ENCODE assay signal across 12 mouse cellular contexts in genomic region chr5:52626092-52626491, GRCm38 (mm10). TPM values are rescaled to one million over a fixed set of nuclear protein-coding genes. Genes with fewer than 3 reads are reported as not detected.
DNase-seq lines count a peak whose midpoint lies in the region; ATAC-seq and TF ChIP-seq lines count a peak whose summit lies in the region.
"Had no signal": no experiment of that assay in that cellular context is flagged by ENCODE, and none has a peak within 500 bp of the region (broad histone marks: within the 10 kb centered on the region; RNA-seq: fewer than 3 reads in every experiment).

No protein-coding gene starts in this region.

- peaks cover 25% of the 10 kb centered on the region for H3K4me1 ChIP-seq in heart, embryonic 13.5 days
- H3K4me1 ChIP-seq in G1E (ENCODE audit: insufficient read depth, low read depth, low read length): peaks cover 7% of the 10 kb centered on the region
- H3K4me1 ChIP-seq in forebrain, embryonic 15.5 days: peaks cover 8% of the 10 kb centered on the region
- H3K4me1 ChIP-seq in limb, embryonic 14.5 days (ENCODE audit: control insufficient read depth, insufficient read depth, low read length): no peaks in the 10 kb centered on the region

- no peak for ATAC-seq in heart, embryonic 13.5 days (ENCODE audit: extremely low read depth, insufficient number of reproducible peaks, low FRiP score, low TSS enrichment)
- ATAC-seq in G1E (ENCODE audit: extremely low read depth, insufficient number of reproducible peaks, low FRiP score, poor library complexity, severe bottlenecking): no peak
- ATAC-seq in forebrain, embryonic 15.5 days (replicated peaks): peak; percentile 24; the same call in 1 of the 2 replicates
- no peak; the same call in 1 of the 2 replicates for ATAC-seq in limb, embryonic 14.5 days (ENCODE audit: low FRiP score, low read depth)
- ATAC-seq in megakaryocyte progenitor cell, adult 5-6 weeks (replicated peaks; ENCODE audit: poor library complexity): no peak

- no peak overlapping the region for H3K27ac ChIP-seq in heart, embryonic 13.5 days (replicated peaks)
- H3K27ac ChIP-seq in forebrain, embryonic 15.5 days (replicated peaks): peak overlapping the region; percentile 45; the same call in 1 of the 2 replicates
- H3K27ac ChIP-seq in limb, embryonic 14.5 days (replicated peaks; ENCODE audit: low read depth, low read length): no peak overlapping the region

- no peak for TF ChIP-seq POLR2A in limb, embryonic 14.5 days (IDR thresholded peaks at IDR 0.05; ENCODE audit: borderline replicate concordance, extremely low read depth, insufficient read depth, insufficient read length)

- no peaks in the 10 kb centered on the region for H3K9me3 ChIP-seq in heart, embryonic 13.5 days
- H3K9me3 ChIP-seq in G1E (replicated peaks): no peaks in the 10 kb centered on the region
- no peaks in the 10 kb centered on the region for H3K9me3 ChIP-seq in forebrain, embryonic 15.5 days
- no peaks in the 10 kb centered on the region for H3K9me3 ChIP-seq in limb, embryonic 14.5 days (ENCODE audit: control insufficient read depth, low read length)

- intact Hi-C loops in heart, postnatal 36 days (cut with DNase I): no loop called here

- TF ChIP-seq CTCF in G1E (IDR thresholded peaks at IDR 0.05; ENCODE audit: low read depth, low read length): no peak

- no peaks in the 10 kb centered on the region for H3K27me3 ChIP-seq in heart, embryonic 13.5 days (replicated peaks)
- peaks cover 22% of the 10 kb centered on the region for H3K27me3 ChIP-seq in G1E (ENCODE audit: insufficient read depth, low read length)
- H3K27me3 ChIP-seq in forebrain, embryonic 15.5 days: no peaks in the 10 kb centered on the region
- no peaks in the 10 kb centered on the region for H3K27me3 ChIP-seq in limb, embryonic 14.5 days (ENCODE audit: control insufficient read depth, insufficient read depth, low read length)

- no peak for DNase-seq in heart, postnatal 36 days
- no peak for DNase-seq in G1E (ENCODE audit: low spot score)
- DNase-seq in limb, embryonic 14.5 days (ENCODE audit: low spot score): no peak
- DNase-seq in urinary bladder, adult 18-20 months (ENCODE audit: low spot score in 2 of 2): no peak
- DNase-seq in cerebellum, adult 9-11 months: no peak
- DNase-seq: B cell, adult 2 months; cerebellum, adult 11 months; kidney, adult 9 months had no signal

- peak overlapping the region; percentile 40 for H3K4me2 ChIP-seq in heart, embryonic 13.5 days
- peak overlapping the region; percentile 1; the same call in 1 of the 2 replicates for H3K4me2 ChIP-seq in forebrain, embryonic 15.5 days (replicated peaks)
- H3K4me2 ChIP-seq in limb, embryonic 14.5 days (replicated peaks; ENCODE audit: low read depth, low read length, severe bottlenecking): 0 out of 2 replicates have a peak overlapping the region, but pooled peaks have one; percentile 8

- H3K36me3 ChIP-seq in heart, embryonic 13.5 days: no peaks in the 10 kb centered on the region
- no peaks in the 10 kb centered on the region for H3K36me3 ChIP-seq in G1E (replicated peaks)
- H3K36me3 ChIP-seq in forebrain, embryonic 15.5 days: no peaks in the 10 kb centered on the region
- H3K36me3 ChIP-seq in limb, embryonic 14.5 days (ENCODE audit: control insufficient read depth, insufficient read depth, low read length): no peaks in the 10 kb centered on the region

- WGBS in heart, embryonic 13.5 days: 54% methylated on average over 8 of the region's 8 CpGs
- 36% methylated on average over 8 of the region's 8 CpGs for WGBS in forebrain, embryonic 15.5 days
- WGBS in limb, embryonic 14.5 days: 52% methylated on average over 8 of the region's 8 CpGs

- 0 out of 2 replicates have a peak overlapping the region, but pooled peaks have one; percentile 11 for H3K9ac ChIP-seq in heart, embryonic 13.5 days
- no peak overlapping the region for H3K9ac ChIP-seq in forebrain, embryonic 15.5 days (replicated peaks)
- no peak overlapping the region for H3K9ac ChIP-seq in limb, embryonic 14.5 days (ENCODE audit: low read depth, low read length, severe bottlenecking)

- no peak overlapping the region; the same call in 1 of the 2 replicates for H3K4me3 ChIP-seq in heart, embryonic 13.5 days
- peak overlapping the region; percentile 8; the same call in 1 of the 2 replicates for H3K4me3 ChIP-seq in G1E (ENCODE audit: low read depth, low read length)
- no peak overlapping the region for H3K4me3 ChIP-seq in forebrain, embryonic 15.5 days
- H3K4me3 ChIP-seq in limb, embryonic 14.5 days (replicated peaks; ENCODE audit: low read length): no peak overlapping the region
- H3K4me3 ChIP-seq: erythroblast, embryonic 14.5 days had no signal

RNA-seq across cellular contexts. Expression of gene Sepsecs, which starts 43.4 kb away (rescaled TPM):
- 4.9 and 5.0 TPM in 2 replicates for polyA plus RNA-seq in heart, embryonic 13.5 days (2015; fragmentation: Nextera tagmentation; extraction: Ambion mirVana)
- 1 to 10 TPM; 4.6 to 7.2 TPM for total RNA-seq in heart, postnatal 36 days (2021)
- total RNA-seq in G1E (2014; fragmentation: Nextera tagmentation) (34.5 and 39.6 TPM in 2 replicates), G1E (2017) (37.8 and 43.3 TPM in 2 replicates)
- 1.5 and 1.9 TPM in 2 replicates for polyA plus RNA-seq in G1E (2012)
- 8.0 and 8.2 TPM in 2 replicates for polyA plus RNA-seq in forebrain, embryonic 15.5 days (2015; fragmentation: Nextera tagmentation; extraction: Ambion mirVana)
- 9.5 and 9.7 TPM in 2 replicates for polyA plus RNA-seq in limb, embryonic 14.5 days (2012; rRNA removed)
- 8.0 and 8.3 TPM in 2 replicates for polyA plus RNA-seq in limb, embryonic 14.5 days (2014; fragmentation: Nextera tagmentation; extraction: Ambion mirVana)
- total RNA-seq in megakaryocyte progenitor cell, adult 5-6 weeks (2015): 12.7 and 13.2 TPM in 2 replicates
- 15.8 and 16.7 TPM in 2 replicates for total RNA-seq in megakaryocyte progenitor cell, adult 5-6 weeks (2017)

RNA-seq across cellular contexts. Expression of gene Lgi2, which starts 59.8 kb away (rescaled TPM):
- 2.0 and 2.1 TPM in 2 replicates for polyA plus RNA-seq in heart, embryonic 13.5 days (2015; fragmentation: Nextera tagmentation; extraction: Ambion mirVana)
- total RNA-seq in heart, postnatal 36 days (2021): under 1 TPM; 0.33 to 0.60 TPM
- not detected in 2 replicates for total RNA-seq in G1E (2014; fragmentation: Nextera tagmentation)
- under 0.01 TPM in 1 of 2 replicates, not detected in the other for total RNA-seq in G1E (2017)
- polyA plus RNA-seq in G1E (2012): not detected in 2 replicates
- 1.9 TPM in 2 replicates for polyA plus RNA-seq in forebrain, embryonic 15.5 days (2015; fragmentation: Nextera tagmentation; extraction: Ambion mirVana)
- polyA plus RNA-seq in limb, embryonic 14.5 days (2012; rRNA removed): 6.9 and 7.3 TPM in 2 replicates
- 3.6 and 3.7 TPM in 2 replicates for polyA plus RNA-seq in limb, embryonic 14.5 days (2014; fragmentation: Nextera tagmentation; extraction: Ambion mirVana)
- total RNA-seq in megakaryocyte progenitor cell, adult 5-6 weeks (2015): not detected in 2 replicates
- total RNA-seq in megakaryocyte progenitor cell, adult 5-6 weeks (2017): 0.04 TPM in 1 of 2 replicates, not detected in the other
- polyA plus RNA-seq: erythroblast, embryonic 14.5 days had no signal
